Mouse (Mus musculus): Measurements from ENCODE around the gene Tnfrsf1a. TPM values are rescaled to one million over a fixed set of nuclear protein-coding genes. Genes with fewer than 3 reads are reported as not detected.
A peak's percentile ranks its signal among the peaks of the same experiment; 100 is the strongest.

The Tnfrsf1a gene
- polyA plus RNA-seq, 1 experiment: 18.7 TPM

DNA sequence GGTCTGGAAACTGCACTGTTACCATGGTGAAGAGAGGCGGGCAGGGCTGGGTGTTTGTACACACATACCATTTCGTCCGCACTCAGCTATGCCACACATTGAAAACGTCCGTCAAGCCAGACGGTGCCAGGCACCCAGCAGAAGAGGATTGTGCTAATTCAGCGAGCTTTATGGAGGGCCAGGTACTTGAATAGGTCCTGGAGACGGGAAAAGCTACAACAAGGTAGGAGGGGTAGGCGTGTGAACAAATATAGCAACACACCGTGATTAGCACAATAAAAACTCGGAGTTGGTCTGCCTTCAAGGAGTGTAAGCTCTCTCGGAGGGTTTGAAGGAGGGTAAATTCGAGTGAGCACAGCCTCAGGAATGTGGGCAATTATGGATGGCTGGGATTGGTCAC lies 26.4 kb upstream of the Tnfrsf1a start:
- no peak for DNase-seq (ENCODE audit: extremely low spot score in 1 of 2, low spot score in 1 of 2)

DNA sequence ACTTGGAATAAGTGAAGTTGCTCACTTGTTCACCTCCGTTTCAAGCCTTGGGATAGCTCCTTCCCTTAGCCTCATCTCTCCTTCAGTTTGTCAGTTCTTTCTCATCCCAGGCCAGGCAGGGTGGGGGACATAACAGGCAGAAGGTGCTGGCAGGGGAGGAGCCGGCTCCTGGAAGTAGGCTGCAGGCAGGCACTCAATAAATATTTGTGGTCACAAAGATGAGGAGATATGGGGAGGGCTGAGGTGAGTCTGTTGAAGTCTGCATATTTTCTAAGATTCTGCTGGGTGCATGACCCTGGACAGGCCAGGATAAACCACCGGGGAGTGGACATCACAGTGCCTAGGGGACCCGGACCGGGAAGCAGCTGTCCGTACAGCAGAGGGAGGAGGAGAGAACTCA lies 25.6 kb upstream of the Tnfrsf1a start:
- DNase-seq (ENCODE audit: extremely low spot score in 1 of 2, low spot score in 1 of 2): no peak

DNA sequence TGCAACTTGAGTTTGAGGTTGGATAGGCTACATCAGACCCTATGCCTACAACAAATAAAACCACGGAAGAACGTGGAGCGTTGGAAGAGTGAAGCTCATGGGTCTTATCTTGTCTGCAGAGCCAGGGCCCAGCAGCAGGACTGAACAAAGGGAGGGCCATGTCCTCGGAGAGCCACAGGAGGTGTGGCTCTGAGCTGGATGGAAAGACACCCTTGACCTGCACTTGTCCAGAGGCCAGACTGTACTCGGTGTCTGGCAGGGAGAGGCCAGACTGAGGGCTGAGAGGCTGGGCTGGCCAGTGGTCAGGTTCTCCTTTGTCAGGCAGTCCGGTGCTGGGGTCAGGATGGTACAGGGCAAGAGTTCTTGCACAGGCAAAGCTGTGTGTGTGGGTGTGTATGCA lies 23.8 kb upstream of the Tnfrsf1a start:
- DNase-seq (ENCODE audit: extremely low spot score in 1 of 2, low spot score in 1 of 2): no peak

DNA sequence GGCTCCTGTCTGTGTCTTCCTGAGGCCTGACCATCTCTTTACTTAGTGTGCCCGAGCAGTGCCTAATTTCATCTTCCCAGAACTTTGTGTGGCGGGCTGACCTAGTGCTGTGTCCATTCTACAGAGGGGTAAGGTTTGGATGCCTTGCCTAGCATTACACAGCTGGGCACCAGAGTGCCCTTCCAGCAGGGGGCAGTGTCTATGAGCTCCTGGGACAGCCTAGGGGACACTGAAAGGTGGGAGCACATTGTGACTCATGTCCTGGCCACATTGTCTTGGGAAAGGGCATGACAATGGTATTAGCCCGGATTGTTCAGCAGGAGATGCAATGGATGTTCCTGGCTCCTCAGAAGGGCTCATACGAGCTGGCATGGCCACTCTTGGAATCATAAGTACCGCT lies 20.9 kb upstream of the Tnfrsf1a start:
- no peak for DNase-seq (ENCODE audit: extremely low spot score in 1 of 2, low spot score in 1 of 2)

DNA sequence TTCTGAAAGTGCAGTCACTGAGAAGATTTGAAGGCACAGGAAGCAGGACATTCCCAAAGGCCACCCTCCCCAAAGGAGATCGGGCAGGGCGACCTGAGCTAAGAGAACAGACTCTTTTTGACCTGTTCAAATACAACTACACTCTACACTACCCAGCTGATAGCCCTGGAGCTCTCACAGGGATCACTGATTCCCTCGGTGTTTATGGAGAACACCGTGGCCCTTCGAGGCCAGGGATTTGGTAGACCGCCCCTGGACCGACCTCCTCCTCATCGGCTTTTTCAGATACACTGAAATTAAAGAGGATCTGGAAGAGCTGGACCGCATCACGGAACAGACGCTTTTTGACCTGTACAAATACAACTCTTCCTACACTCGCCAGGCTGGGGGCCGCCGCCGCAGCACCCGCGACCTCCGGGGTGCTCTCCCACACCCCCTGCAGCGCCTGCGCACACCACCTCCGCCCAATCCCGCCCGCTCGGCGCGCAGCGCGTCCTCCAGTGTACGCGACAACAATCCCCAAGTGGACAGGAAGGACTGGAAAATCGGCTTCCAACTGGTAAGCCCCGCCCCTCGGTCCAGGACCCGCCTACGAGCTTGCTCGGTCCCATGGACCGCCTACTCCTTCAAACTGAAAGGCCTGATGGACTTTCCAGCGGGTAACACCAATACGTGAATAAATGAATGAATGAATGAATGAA lies 18.4 kb upstream of the Tnfrsf1a start:
- peak; percentile 43 to 68 for DNase-seq (ENCODE audit: extremely low spot score in 1 of 2, low spot score in 1 of 2)

DNA sequence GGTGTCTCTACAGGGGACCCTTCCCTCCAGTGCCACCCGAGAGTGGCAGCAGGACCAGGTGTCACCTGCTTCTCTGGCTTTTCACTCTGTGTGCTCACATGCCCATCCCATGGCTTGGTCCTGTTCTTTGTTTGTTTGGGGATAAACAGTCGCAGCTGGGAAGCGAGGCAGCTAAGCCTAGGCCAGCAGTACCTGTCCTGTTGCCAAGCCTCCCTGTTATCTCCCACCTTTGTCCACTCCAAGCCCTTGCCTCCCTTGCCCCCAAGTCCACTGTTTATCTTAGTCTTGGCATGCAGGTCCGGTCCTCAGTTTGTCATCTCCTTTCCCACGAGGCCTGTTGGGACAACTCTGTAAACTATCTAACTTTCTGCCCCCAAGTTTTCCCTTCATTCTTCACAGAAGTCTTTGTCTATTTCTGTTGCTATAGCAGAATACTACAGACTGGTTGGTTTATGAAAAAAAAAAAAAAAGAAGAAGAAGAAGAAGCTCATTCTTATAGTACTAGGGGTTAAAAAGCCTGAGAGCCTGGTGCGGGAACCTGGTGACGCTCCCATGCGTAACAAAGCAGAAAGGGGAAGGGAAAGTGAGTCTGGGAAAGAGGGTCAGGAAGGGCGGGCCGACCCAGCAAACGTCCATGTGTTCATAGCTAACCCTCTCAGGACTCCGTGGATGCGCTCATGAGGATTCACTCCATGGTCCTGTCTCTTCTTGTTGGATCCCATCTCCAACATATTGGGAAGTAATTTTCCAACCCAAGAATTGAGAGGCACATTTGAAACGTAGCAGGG lies 15.9 kb upstream of the Tnfrsf1a start:
- no peak for DNase-seq (ENCODE audit: extremely low spot score in 1 of 2, low spot score in 1 of 2)

DNA sequence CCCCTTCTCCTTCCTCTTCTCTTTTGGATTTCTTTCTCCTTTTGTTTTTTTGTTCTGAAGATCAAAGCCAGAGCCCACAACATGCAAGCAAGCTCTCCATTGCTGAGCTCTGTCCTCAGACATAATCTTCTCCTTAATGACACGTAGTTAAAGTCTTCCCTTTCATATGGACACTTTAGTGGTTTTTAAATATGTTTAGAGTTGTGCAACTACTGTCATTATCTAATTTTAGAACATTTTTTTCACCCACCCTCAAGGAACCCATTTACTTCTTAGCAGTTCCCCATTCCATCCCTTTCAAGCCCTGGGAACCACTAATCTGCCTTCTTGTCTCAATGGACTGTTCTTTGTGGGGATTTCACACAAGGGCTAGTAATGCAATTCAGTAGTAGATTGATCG lies 14.8 kb upstream of the Tnfrsf1a start:
- DNase-seq (ENCODE audit: extremely low spot score in 1 of 2, low spot score in 1 of 2): no peak

DNA sequence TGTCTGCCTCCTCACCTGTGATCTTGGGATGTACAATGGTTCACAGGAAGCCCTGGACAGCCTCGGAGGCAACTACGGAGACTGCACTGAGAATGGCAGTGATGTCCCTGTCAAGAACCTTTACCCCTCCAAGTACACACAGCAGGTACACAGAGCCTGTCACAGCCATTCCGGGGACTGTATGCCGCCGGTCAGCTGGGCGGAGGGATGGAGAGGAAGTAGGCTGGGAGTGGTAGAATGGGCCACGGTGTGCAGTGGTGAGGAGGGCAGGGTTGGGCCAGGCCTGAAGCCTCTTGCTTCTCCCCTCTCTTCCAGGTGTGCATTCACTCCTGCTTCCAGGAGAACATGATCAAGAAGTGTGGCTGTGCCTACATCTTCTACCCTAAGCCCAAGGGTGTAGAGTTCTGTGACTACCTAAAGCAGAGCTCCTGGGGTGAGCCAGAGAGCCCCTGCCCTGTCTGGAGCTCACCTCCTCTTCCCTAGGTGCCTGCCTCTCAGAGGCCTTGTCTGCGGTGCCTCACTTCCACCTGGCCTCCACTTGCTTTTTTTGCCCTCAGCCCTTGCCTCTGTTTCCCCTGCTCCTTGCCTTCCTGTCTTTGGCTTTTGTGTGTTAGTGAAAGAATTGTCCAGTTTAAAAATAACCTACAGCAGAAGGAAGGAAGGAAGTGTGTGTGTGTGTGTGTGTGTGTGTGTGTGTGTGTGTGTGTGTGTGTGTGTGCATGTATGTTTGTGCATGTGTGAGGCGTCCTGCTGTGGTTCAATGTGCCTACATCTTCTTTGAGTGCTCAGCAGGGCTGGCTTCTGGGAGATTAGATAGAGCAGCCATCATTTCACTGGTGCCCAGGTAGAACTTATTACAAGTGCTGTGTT lies 10.1 kb upstream of the Tnfrsf1a start:
- no peak for DNase-seq (ENCODE audit: extremely low spot score in 1 of 2, low spot score in 1 of 2)

DNA sequence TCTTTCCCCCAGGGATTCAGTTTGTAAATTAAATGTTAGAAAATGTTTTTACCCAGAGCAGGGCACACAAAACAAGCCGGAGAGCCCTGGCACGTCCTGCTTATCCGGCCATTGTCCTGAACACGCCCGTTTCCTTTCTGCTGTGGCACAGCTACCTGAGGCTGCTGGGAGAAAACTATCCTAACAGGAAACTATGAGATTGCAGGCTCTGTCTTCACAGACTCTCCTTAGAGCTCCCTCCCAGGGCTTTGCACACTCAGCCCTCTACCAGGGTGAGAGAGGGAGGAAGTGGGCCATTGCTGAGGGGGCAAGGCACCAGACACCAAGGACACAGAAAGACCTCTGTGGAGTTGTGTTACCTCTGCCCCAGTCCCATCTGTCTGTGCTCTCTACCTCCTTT lies 8.9 kb upstream of the Tnfrsf1a start:
- DNase-seq (ENCODE audit: extremely low spot score in 1 of 2, low spot score in 1 of 2): no peak

DNA sequence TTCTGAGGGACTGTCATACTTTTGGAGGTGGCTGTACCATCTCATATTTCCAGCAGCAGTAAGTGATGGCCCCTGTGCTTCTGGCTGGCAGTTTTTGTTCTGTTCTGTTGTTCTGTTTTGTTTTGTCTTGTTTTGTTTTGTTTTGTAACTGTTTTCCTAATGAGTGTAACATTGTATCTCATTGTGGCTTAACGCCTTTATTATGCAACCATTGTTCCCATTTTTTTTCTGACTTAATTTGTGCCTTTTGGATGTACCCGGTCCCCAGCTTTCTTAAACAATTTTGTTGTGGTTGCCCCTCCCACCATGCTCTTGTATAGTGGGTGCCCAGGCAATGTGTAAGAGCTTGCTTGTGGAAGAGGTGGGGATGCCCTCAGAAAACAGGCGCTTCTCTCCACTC lies 7.0 kb upstream of the Tnfrsf1a start:
- DNase-seq (ENCODE audit: extremely low spot score in 1 of 2, low spot score in 1 of 2): no peak

DNA sequence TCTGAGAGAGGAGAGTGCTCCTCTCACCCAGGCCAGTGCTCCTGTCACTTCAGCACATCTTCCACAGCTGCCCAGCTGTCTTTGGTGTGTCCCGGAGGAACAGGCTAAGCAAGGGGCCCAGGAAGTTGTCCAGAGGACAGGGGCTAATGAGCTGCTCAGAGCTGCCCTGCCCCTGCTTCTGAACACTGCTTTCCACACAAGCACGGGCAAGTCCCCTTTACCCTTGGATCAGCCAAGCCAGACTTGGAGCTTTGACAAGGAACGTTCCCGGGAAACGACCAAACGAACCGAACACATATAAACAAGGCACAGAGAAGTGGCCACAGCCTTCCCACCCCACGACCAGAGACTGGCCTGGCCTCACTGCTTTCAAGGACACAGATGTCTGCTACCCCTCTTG lies 5.1 kb upstream of the Tnfrsf1a start:
- no peak for DNase-seq (ENCODE audit: extremely low spot score in 1 of 2, low spot score in 1 of 2)

DNA sequence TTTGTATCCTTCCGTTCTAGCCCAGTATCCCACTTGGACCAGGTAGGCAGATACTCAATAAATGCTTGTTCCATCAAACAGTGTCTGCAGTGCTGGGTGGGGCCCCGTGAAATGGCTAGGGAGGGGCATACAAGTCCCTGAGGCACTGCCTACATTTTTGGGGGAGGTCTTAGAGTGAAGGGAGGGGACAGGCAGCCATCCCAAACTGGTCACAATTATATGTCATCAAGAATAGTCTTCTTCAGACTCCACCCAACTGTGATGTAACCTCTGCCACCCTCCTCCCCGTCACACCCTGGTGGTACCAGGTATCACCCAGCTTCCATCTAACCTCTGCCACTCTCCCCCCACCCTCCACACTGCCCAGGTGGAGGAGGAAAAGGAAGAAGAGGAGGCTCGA lies 4.3 kb upstream of the Tnfrsf1a start:
- no peak for DNase-seq (ENCODE audit: extremely low spot score in 1 of 2, low spot score in 1 of 2)

DNA sequence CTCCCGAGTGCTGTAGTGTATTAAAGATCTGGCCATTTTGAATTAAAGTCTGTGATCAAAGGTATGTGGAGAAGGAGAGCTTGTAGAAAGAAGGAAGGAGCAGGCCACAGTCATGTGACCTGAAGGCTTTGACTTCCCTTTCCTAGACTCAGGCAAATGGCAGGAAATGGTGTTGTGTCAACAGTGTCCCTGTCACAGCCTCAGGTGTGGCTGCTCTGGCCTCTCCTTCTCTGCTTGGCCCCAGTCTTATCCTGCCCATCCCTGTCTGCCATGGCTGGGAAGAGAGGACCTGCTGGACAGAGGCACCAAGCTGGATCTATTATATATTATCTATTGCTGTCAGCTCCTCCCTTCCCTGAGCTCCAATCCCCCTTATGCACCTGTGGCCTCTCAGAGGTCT lies 3.5 kb upstream of the Tnfrsf1a start:
- DNase-seq (ENCODE audit: extremely low spot score in 1 of 2, low spot score in 1 of 2): no peak

DNA sequence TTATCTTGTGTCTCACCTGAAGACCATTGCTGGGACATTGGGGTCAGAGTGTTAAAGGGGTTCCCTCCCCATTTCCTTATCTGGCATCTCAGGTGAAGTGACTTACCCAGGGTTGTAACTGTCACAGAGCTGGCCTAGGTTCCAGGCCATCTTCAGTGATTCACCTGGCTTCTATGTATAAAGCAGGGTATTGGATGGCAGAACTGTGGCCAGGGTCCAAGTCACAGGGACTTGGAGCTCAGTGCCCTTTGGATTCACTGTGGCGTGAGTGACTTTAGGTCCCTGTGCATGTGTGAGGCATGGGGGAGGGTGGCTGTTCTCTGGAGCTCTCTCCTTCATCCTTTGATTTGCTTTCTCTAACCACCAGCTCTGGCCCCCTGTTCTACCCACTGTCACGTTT lies 3.1 kb upstream of the Tnfrsf1a start:
- no peak for DNase-seq (ENCODE audit: extremely low spot score in 1 of 2, low spot score in 1 of 2)

DNA sequence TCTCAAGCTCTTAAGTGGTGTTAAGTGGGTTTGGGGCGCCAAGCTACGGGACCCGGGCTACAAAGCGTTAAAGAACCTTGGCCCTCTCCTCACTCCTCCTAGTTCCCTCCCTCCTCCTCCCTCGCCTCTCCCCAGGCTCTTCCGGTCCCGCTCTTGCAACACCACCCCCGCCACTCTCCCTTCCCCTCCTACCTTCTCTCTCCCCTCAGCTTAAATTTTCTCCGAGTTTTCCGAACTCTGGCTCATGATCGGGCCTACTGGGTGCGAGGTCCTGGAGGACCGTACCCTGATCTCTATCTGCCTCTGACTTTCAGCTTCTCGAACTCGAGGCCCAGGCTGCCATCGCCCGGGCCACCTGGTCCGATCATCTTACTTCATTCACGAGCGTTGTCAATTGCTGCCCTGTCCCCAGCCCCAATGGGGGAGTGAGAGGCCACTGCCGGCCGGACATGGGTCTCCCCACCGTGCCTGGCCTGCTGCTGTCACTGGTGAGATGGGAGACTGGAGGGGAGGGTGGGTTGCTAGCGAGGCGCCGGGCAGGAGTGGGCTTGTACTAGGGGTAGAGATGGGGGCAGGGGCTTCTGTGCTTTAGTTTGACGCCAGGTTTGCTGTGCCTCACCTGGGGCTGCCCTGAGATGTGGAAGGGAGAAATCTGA lies 541 bp downstream of the Tnfrsf1a start:
- DNase-seq (ENCODE audit: extremely low spot score in 1 of 2, low spot score in 1 of 2): no peak

DNA sequence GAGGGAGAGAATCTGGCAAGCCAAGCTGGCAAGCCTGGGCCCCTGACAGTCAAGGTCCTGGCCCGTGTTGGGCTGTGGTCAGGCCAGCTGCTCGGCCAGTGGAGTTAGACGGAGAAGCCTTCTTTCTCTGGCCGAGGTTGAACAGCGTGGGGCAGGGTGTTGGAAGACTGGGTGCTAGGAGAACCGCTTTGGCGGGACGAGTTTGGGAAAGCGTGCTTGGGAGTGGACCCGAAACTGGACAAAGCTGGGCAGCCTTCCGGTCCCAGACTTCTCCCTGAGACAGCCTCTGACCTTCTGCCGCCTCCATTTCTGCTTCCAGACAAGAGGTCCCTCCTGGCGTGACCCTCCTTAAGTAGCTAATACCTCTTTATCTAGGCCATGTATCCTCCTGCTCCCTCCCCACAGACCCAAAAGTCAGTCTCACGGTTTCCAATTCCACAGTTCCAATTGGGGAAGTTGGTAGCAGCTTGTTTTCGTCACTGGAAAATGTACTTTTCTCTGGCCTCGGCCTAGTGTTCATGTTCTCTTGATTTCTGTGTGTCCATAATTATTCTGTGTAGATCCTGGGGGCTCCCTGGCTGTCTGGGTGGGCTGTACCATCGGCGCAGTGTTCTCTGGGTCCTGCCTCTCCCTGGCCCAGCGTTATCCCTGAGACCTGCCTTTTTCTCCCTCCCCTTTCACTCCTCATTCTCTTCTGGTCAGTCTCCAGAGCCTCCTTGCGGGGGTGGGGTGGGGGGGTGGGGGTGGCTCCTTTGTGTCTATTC lies 1.3 kb downstream of the Tnfrsf1a start:
- no peak for DNase-seq (ENCODE audit: extremely low spot score in 1 of 2, low spot score in 1 of 2)

DNA sequence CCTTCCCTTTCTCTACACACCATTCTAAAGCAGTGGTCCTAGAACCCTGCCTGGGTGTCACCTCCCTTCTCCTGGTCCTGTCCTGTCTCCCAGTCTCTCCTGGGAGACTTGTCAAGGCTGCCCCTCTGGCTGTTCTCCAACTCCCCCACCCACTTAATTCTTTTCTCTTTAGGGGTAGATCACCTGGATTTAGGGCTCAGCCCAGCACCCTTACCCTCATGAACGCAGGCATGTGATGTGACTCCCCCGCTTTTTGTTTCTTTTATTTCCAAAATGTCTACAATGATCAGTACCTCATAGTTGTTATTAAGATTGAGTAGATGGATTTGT lies 1.8 kb downstream of the Tnfrsf1a start:
- DNase-seq (ENCODE audit: extremely low spot score in 1 of 2, low spot score in 1 of 2): no peak

DNA sequence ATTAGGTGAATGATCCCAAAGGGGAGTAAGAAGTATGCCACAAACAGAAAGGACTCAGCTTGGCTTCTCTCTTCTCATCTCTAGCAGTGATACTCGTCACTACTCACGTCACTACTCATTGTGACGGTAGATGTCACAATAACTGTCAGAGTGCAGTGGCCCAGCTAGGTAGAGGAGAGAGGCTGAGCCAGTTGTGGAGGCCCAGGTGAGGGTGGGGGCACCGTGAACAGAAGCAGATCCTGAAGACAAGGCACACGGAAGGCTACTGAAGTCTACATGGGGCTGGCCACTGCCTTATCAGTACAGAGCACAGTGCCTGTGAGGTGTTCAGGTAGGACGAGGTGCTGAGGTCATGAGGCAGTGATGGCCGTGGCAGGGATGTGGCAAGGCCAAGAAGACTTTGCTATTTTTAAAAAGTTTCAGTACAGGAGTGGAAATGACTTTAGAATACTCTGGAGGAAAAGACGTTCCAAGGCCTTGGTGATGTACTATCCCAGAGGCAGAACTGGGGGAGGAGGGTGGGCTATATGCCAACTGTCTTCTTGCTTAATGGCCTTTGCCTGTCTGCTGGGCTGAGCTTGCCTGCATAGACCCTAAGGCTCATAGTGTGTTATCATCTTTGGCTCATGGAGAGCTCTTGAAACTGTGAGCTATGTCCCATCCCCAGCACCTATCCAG lies 2.3 kb downstream of the Tnfrsf1a start:
- DNase-seq (ENCODE audit: extremely low spot score in 1 of 2, low spot score in 1 of 2): no peak

DNA sequence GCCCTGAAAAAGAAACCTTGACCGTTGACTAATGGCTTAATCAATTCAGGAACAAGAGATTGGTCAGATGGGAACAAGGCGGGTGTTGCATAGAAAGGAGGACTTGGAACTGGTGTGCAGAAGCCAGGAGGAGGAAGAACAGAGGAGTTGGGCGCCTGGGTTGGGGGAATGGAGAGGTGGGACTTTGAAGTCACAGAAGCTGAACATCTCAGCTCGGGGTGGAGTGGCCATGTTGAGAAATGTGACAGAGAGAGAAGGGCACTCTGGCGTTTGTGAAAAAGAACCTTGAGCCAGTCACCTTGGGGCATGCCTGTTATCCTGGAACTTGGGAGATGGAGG lies 2.9 kb downstream of the Tnfrsf1a start:
- DNase-seq (ENCODE audit: extremely low spot score in 1 of 2, low spot score in 1 of 2): no peak

DNA sequence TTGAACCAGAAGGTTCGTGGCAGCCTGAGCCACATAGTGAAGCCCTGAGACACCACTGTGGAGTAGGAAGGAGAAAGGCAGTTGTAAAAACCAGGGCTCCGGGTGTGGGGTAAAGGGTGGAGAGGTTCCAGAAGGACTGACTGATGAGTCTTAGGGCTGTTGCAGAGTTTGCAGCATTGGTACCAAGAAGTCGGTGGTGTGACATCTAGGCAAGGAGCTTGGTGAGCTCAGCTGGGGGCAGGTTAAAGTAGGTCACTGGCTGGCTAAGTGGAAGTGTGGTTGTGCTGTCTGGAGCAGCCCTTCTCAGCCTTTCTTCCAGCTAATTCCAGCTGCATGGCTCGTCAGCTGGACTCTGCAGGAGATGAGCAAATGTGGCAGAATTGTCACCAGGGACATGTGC lies 3.6 kb downstream of the Tnfrsf1a start:
- no peak for DNase-seq (ENCODE audit: extremely low spot score in 1 of 2, low spot score in 1 of 2)

All from frontal cortex, adult 2 months (tissue).